Mouse (Mus musculus) small intestine, adult 2 months (tissue): ENCODE measurements around the gene Nrm. TPM values are rescaled to one million over a fixed set of nuclear protein-coding genes. Genes with fewer than 3 reads are reported as not detected.

ENCODE experiments used
- H3K27ac ChIP-seq: fragments of 200-500 bp; 2 replicates; pipeline ENCODE4 v1.5.1; 2012; ENCODE audit warnings: low read depth, low read length, control low read depth, inconsistent platforms; ENCODE audit not compliant: insufficient read depth
- H3K27me3 ChIP-seq: fragments of 200-500 bp; 2 replicates; pipeline ENCODE4 v1.6.1; 2012; ENCODE audit warnings: mild to moderate bottlenecking, moderate library complexity, low read length, inconsistent platforms; ENCODE audit not compliant: control insufficient read depth, insufficient read depth
- H3K36me3 ChIP-seq: fragments of 200-500 bp; 2 replicates; pipeline ENCODE4 v1.6.1; 2012; ENCODE audit warnings: mild to moderate bottlenecking, low read length, control low read depth, inconsistent platforms; ENCODE audit not compliant: control insufficient read depth, insufficient read depth
- H3K4me1 ChIP-seq: fragments of 200-500 bp; 2 replicates; pipeline ENCODE4 v1.6.1; 2012; ENCODE audit warnings: low read length, inconsistent platforms, mixed read lengths; ENCODE audit not compliant: control insufficient read depth, insufficient read depth, insufficient read length
- H3K4me3 ChIP-seq: fragments of 200-500 bp; 2 replicates; pipeline ENCODE4 v1.5.1; 2012; ENCODE audit warnings: low read depth, mild to moderate bottlenecking, control low read depth, inconsistent platforms, low read length, moderate library complexity
- CTCF ChIP-seq: fragments of 200-500 bp; IDR thresholded peaks from 2 replicates; pipeline ENCODE4 v1.5.1; 2012; ENCODE audit warnings: low read depth, mild to moderate bottlenecking, control low read depth, inconsistent platforms, low read length, moderate library complexity, mixed read lengths; ENCODE audit not compliant: insufficient replicate concordance, insufficient read length; ENCODE audit errors: extremely low read depth
- POLR2A ChIP-seq: fragments of 200-500 bp; IDR thresholded peaks from 2 replicates; pipeline ENCODE4 v1.6.1; 2012; ENCODE audit warnings: low read depth, mild to moderate bottlenecking, control low read depth, inconsistent platforms, low read length, moderate library complexity
- WGBS: fragments of 180-500 bp; shearing (Covaris S2); methylation state at CpG from one replicate; pipeline ENCODE4 v1.1.7; 2018; 5-methylcytosine and 5-hydroxymethylcytosine counted together
- polyA plus RNA-seq: library from polyadenylated mRNA; depleted of rRNA; stranded (reverse); fragments of >200 nt; gene quantifications from 2 replicates; pipeline ENCODE4 v1.2.3, GENCODE M21; 2012

Gene Nrm
- polyA plus RNA-seq, 1 experiment, result 15.9 TPM

- Histone ChIP-seq H3K4me1 (peaks cover 3% of the 10 kb centered on the region; the same call in 1 of the 2 replicates), H3K27me3 (no peaks in the 10 kb centered on the region), H3K27ac (no peak overlapping the region), H3K36me3 (no peaks in the 10 kb centered on the region), H3K4me3 (no peak overlapping the region)
- WGBS, result 83% methylated on average over 6 of the region's 6 CpGs
- TF ChIP-seq POLR2A, result no peak
- TF ChIP-seq CTCF, result no peak
Observed at GRCm38 (mm10) chr17:35874721-35875120, 13.6 kb downstream of the Nrm start.

- peak within 1 kb of the TSS; percentile 32 for H3K27ac ChIP-seq
- TF ChIP-seq POLR2A (peak; percentile 55), CTCF (peak; percentile 85)
- WGBS, result 5% methylated on average over 66 of the region's 66 CpGs
- H3K36me3 ChIP-seq, result peaks cover 27% of the 10 kb centered on the region
- H3K4me1 ChIP-seq, result peaks cover 2% of the 10 kb centered on the region
- peak within 1 kb of the TSS; percentile 81 for H3K4me3 ChIP-seq
- no peaks in the 10 kb centered on the region for H3K27me3 ChIP-seq
Observed at GRCm38 (mm10) chr17:35879245-35880057, 18.3 kb downstream of the Nrm start, which contains the start of gene Dhx16. TSS of gene Dhx16 (plus strand) at chr17:35879819.

- Histone ChIP-seq H3K27ac (no peak overlapping the region), H3K27me3 (no peaks in the 10 kb centered on the region), H3K4me3 (no peak overlapping the region), H3K4me1 (peaks cover 2% of the 10 kb centered on the region), H3K36me3 (peaks cover 54% of the 10 kb centered on the region)
- TF ChIP-seq CTCF (no peak), POLR2A (no peak)
- WGBS, result 94% methylated on average over 17 of the region's 17 CpGs
Observed at GRCm38 (mm10) chr17:35882924-35883323, 21.8 kb downstream of the Nrm start.

GRCm38 (mm10) chr17:35883777-35884176, 22.7 kb downstream of the Nrm start:
- Histone ChIP-seq H3K27ac (no peak overlapping the region), H3K36me3 (peaks cover 62% of the 10 kb centered on the region), H3K4me3 (no peak overlapping the region), H3K4me1 (peaks cover 2% of the 10 kb centered on the region), H3K27me3 (no peaks in the 10 kb centered on the region)
- TF ChIP-seq CTCF (no peak), POLR2A (no peak)
- WGBS, result 94% methylated on average over 14 of the region's 14 CpGs

- Histone ChIP-seq H3K36me3 (peaks cover 81% of the 10 kb centered on the region), H3K4me1 (no peaks in the 10 kb centered on the region), H3K4me3 (no peak overlapping the region), H3K27me3 (no peaks in the 10 kb centered on the region), H3K27ac (no peak overlapping the region)
- 91% methylated on average over 11 of the region's 17 CpGs for WGBS
- no peak for TF ChIP-seq CTCF
- TF ChIP-seq POLR2A, result no peak
Observed at GRCm38 (mm10) chr17:35887725-35888124, 26.6 kb downstream of the Nrm start.

GRCm38 (mm10) chr17:35896781-35897643, 35.9 kb downstream of the Nrm start, which contains the start of gene 2310061I04Rik:
TSS of gene 2310061I04Rik (minus strand) at chr17:35897431.
- no peaks in the 10 kb centered on the region for H3K27me3 ChIP-seq
- under 1% methylated on average over 82 of the region's 86 CpGs for WGBS
- peaks cover 7% of the 10 kb centered on the region for H3K4me1 ChIP-seq
- H3K4me3 ChIP-seq, result peak within 1 kb of the TSS; percentile 94
- H3K27ac ChIP-seq, result peak within 1 kb of the TSS; percentile 51
- H3K36me3 ChIP-seq, result peaks cover 21% of the 10 kb centered on the region
- TF ChIP-seq CTCF, result no peak
- no peak for TF ChIP-seq POLR2A
